Mouse (Mus musculus) embryonic facial prominence, embryonic 11.5 days (tissue): ENCODE results near the gene Ankrd52. TPM values are rescaled to one million over a fixed set of nuclear protein-coding genes. Genes with fewer than 3 reads are reported as not detected.

Source experiments
- ATAC-seq: fragments of 200-750 bp; cut with Nextera tagmentation; replicated peaks from 2 replicates; pipeline ENCODE4 v1.8.0; 2017; ENCODE audit warnings: low read depth; ENCODE audit not compliant: insufficient number of reproducible peaks, low FRiP score, low TSS enrichment
- DNase-seq: peaks from one replicate; pipeline ENCODE4 v3.0.0-alpha.2; 2015; ENCODE audit warnings: low spot score
- H3K27ac ChIP-seq: fragments of 300-500 bp; sonication (generic); replicated peaks from 2 replicates; pipeline ENCODE4 v1.5.1; 2014; ENCODE audit warnings: mild to moderate bottlenecking, low read depth, low read length, control low read depth
- H3K27me3 ChIP-seq: fragments of 300-500 bp; sonication (generic); 2 replicates; pipeline ENCODE4 v1.6.1; 2014; ENCODE audit warnings: mild to moderate bottlenecking, low read length, moderate library complexity, mixed read lengths; ENCODE audit not compliant: control insufficient read depth, insufficient read depth
- H3K36me3 ChIP-seq: fragments of 300-500 bp; sonication (generic); replicated peaks from 2 replicates; pipeline ENCODE4 v1.6.1; 2014; ENCODE audit warnings: low read depth, mild to moderate bottlenecking, low read length, moderate library complexity, mixed read lengths; ENCODE audit not compliant: control insufficient read depth, insufficient read depth
- H3K4me1 ChIP-seq: fragments of 300-500 bp; sonication (generic); 2 replicates; pipeline ENCODE4 v1.6.1; 2014; ENCODE audit warnings: low read length, mixed read lengths; ENCODE audit not compliant: control insufficient read depth, insufficient read depth
- H3K4me2 ChIP-seq: fragments of 300-500 bp; sonication (generic); 2 replicates; pipeline ENCODE4 v1.6.1; 2014; ENCODE audit warnings: low read depth, mild to moderate bottlenecking, control low read depth, low read length, moderate library complexity
- H3K4me3 ChIP-seq: fragments of 300-500 bp; sonication (generic); 2 replicates; pipeline ENCODE4 v1.5.1; 2014; ENCODE audit warnings: low read depth, low read length, control low read depth
- H3K9ac ChIP-seq: fragments of 300-500 bp; sonication (generic); replicated peaks from 2 replicates; pipeline ENCODE4 v1.6.1; 2014; ENCODE audit warnings: mild to moderate bottlenecking, control low read depth, low read length
- H3K9me3 ChIP-seq: fragments of 300-500 bp; sonication (generic); replicated peaks from 2 replicates; pipeline ENCODE4 v1.6.1; 2016; ENCODE audit warnings: mild to moderate bottlenecking, low read length, inconsistent platforms, mixed read lengths; ENCODE audit not compliant: control insufficient read depth
- WGBS: fragments of 180-500 bp; shearing (Covaris S2); extraction: QIAGEN DNeasy Blood & Tissue Kit; methylation state at CpG from one replicate; pipeline ENCODE4 v1.1.7; 2014; 5-methylcytosine and 5-hydroxymethylcytosine counted together
- polyA plus RNA-seq: library from polyadenylated mRNA; unstranded; fragments of >200 nt; fragmentation: Nextera tagmentation; extraction: Ambion mirVana; gene quantifications from 2 replicates; pipeline ENCODE4 v1.2.1, GENCODE M21; 2014

Gene Ankrd52
- polyA plus RNA-seq, 1 experiment from 2014 or later, result 9.3 TPM

DNA sequence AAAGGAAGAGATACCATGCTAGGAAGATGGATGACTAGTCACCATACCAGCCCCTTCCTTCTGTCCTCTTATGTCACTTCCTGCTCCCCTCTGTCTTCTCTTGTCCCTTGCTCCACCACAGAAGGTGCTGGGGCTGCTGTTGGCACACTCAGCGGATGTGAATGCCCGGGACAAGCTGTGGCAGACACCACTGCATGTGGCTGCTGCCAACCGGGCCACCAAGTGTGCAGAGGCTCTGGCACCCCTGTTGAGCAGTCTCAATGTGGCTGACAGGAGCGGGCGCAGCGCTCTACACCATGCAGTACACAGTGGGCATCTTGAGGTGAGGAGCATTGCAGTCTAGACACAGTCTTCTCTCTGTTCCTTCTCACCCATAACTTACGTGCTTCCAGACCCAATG, 2.3 kb downstream of the Ankrd52 start:
- ATAC-seq (no peak), DNase-seq (no peak)
- Histone ChIP-seq H3K27me3 (no peaks in the 10 kb centered on the region), H3K36me3 (peaks cover 31% of the 10 kb centered on the region), H3K9ac (peak overlapping the region; percentile 7; the same call in 1 of the 2 replicates), H3K4me3 (no peak overlapping the region), H3K9me3 (no peaks in the 10 kb centered on the region), H3K4me2 (no peak overlapping the region), H3K4me1 (peaks cover 4% of the 10 kb centered on the region; the same call in 1 of the 2 replicates), H3K27ac (no peak overlapping the region)
- whole genome bisulfite sequencing, result 97% methylated on average over 7 of the region's 7 CpGs

DNA sequence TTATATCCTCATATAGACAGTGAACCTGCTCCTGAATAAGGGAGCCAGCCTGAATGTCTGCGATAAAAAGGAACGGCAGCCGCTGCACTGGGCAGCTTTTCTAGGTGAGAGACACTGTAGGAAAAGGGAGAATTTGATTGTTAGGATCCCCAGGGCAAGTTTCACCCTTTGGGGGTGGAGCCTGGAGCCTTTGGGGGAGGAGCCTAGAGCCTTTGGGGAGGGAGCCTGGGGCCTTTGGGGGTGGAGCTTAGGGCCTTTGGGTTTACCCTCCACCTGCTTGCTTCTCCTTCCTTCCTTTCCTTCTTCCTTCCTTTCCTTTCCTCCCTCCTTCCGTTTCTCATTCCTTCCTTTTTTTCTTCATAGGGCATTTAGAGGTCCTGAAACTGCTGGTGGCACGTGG, 3.6 kb downstream of the Ankrd52 start:
- Histone ChIP-seq H3K4me2 (no peak overlapping the region), H3K36me3 (peaks cover 38% of the 10 kb centered on the region), H3K9me3 (no peaks in the 10 kb centered on the region), H3K27ac (no peak overlapping the region), H3K4me1 (peaks cover 4% of the 10 kb centered on the region; the same call in 1 of the 2 replicates), H3K9ac (no peak overlapping the region), H3K27me3 (no peaks in the 10 kb centered on the region), H3K4me3 (no peak overlapping the region)
- ATAC-seq (no peak), DNase-seq (no peak)
- 91% methylated on average over 5 of the region's 5 CpGs for WGBS

DNA sequence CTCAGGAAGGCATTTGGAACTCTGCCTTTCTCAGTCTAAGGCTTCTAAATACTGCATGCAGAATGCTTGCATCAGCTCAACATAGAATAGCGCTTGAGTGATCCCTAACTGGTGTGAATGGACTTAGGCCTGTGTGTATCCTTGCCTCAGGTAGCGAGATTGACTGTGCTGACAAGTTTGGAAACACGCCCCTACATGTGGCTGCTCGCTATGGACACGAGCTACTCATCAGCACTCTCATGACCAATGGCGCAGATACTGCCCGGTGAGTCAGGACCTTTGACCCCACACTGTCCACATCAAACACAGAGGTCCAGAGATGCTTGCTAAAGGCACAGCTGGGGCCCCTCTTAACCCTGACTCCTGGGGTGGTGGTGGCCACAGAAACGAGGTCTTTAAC, 5.6 kb downstream of the Ankrd52 start:
- 86% methylated on average over 8 of the region's 8 CpGs for whole genome bisulfite sequencing
- H3K4me3 ChIP-seq, result no peak overlapping the region
- H3K36me3 ChIP-seq, result peaks cover 46% of the 10 kb centered on the region
- no peak overlapping the region for H3K9ac ChIP-seq
- no peaks in the 10 kb centered on the region for H3K27me3 ChIP-seq
- DNase-seq (no peak), ATAC-seq (no peak)
- no peaks in the 10 kb centered on the region for H3K9me3 ChIP-seq
- peaks cover 4% of the 10 kb centered on the region; the same call in 1 of the 2 replicates for H3K4me1 ChIP-seq
- H3K4me2 ChIP-seq, result no peak overlapping the region
- no peak overlapping the region for H3K27ac ChIP-seq

DNA sequence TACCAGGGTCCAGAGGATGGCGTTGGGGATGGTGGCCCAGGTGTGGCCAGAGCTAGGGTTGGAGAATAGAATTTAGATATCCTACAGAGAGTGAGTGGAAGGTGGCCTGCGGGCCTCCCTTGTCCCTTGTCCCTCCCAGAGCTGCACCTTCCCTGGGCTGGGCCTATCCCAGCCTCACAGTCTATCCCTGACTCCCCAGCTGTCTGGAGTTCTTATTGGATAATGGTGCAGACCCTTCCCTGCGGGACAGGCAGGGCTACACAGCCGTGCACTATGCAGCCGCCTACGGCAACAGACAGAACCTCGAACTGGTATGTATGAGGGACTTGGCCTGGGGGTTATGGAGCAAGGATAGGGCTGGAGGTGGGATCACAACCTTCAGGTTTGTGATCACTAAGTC, 9.0 kb downstream of the Ankrd52 start:
- ATAC-seq (peak; percentile 55; the same call in 1 of the 2 replicates), DNase-seq (no peak)
- Histone ChIP-seq H3K9me3 (no peaks in the 10 kb centered on the region), H3K9ac (no peak overlapping the region), H3K4me3 (no peak overlapping the region), H3K4me1 (no peaks in the 10 kb centered on the region), H3K27me3 (no peaks in the 10 kb centered on the region), H3K36me3 (peaks cover 50% of the 10 kb centered on the region), H3K27ac (no peak overlapping the region), H3K4me2 (no peak overlapping the region)
- 89% methylated on average over 7 of the region's 7 CpGs for WGBS

DNA sequence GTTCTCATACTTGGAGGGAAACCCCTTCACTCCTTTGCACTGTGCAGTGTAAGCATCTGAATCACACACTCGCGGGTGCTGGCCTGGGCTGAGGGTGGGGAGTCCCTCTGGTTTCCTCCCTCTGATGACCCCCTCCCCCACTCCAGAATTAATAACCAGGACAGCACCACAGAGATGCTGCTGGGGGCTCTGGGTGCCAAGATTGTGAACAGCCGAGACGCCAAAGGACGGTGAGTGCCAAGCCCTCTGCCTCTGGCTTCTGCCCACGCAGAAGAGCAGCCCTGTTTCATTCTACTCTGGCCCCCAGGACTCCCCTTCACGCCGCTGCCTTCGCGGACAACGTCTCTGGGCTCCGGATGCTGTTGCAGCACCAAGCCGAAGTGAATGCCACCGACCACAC, 12.0 kb downstream of the Ankrd52 start:
- 94% methylated on average over 14 of the region's 14 CpGs for WGBS
- Histone ChIP-seq H3K36me3 (peaks cover 36% of the 10 kb centered on the region), H3K4me1 (no peaks in the 10 kb centered on the region)

DNA sequence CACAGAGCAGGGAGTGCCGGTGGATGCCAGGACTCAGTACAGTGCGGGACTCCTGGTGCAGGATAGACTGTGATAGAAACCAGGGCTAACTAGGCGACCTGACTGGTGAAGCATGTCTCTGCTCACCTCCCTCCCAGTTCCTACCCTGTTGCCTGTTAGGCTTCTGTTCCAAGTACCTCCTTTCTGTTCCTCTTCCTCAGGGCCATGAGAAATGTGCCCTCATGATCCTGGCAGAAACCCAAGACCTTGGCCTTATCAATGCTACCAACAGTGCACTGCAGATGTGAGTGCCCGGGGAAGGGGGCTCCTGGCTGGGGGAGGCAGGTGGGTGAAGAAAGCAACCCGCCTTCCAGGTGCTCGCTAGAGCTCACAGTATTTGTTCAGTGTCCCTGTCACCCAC, 12.7 kb downstream of the Ankrd52 start:
- WGBS, result 85% methylated on average over 6 of the region's 6 CpGs
- Histone ChIP-seq H3K27ac (no peak overlapping the region), H3K4me3 (no peak overlapping the region), H3K36me3 (peaks cover 35% of the 10 kb centered on the region), H3K9me3 (no peaks in the 10 kb centered on the region), H3K4me1 (no peaks in the 10 kb centered on the region), H3K4me2 (no peak overlapping the region), H3K27me3 (no peaks in the 10 kb centered on the region), H3K9ac (no peak overlapping the region)
- ATAC-seq (no peak), DNase-seq (no peak)

More for the DNA sequence above, 12.0 kb downstream of the Ankrd52 start:
- Histone ChIP-seq H3K4me2 (no peak overlapping the region), H3K4me3 (no peak overlapping the region), H3K9ac (no peak overlapping the region), H3K9me3 (no peaks in the 10 kb centered on the region), H3K27me3 (no peaks in the 10 kb centered on the region), H3K27ac (no peak overlapping the region)
- DNase-seq (no peak), ATAC-seq (no peak)

DNA sequence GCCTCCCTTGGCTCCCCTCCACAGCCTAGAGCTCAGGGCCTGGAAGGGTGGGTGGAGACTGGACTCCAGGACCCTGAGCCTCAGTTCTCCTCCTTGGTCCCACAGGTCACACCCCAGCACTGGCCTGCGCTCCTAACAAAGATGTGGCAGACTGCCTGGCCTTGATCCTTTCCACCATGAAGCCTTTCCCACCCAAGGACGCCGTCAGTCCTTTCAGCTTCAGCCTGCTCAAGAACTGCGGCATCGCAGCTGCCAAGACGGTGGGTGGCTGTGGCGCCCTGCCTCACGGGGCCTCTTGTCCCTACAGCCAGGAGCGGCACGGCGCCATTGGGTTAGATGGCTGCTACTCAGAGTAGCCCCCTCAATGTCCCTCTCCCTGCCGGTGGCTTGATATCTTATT, 13.5 kb downstream of the Ankrd52 start:
- peaks cover 29% of the 10 kb centered on the region for H3K36me3 ChIP-seq
- 93% methylated on average over 12 of the region's 12 CpGs for WGBS

DNA sequence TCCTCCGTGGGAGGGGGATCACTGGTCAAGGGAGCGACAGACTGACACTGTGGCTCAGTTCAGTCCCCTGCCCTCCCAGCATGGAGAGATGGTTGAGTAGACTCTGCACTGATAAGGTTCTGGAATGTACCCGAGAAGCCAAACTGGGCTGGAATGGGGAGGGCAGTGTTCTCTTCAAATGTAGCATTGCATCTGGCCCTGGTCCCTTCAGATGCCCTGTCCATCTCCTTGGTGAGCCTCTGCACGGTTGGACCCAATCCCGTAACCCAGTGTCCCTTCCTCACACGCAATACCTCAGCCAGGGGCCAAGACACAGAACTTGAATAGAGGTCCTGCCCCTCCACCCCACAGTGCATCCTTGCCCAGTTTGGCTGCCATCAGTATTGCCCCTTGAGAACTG, 14.9 kb downstream of the Ankrd52 start:
- H3K4me1 ChIP-seq, result no peaks in the 10 kb centered on the region
- no peak overlapping the region for H3K9ac ChIP-seq
- peaks cover 25% of the 10 kb centered on the region for H3K36me3 ChIP-seq

More for the DNA sequence above, 13.5 kb downstream of the Ankrd52 start:
- Histone ChIP-seq H3K4me3 (no peak overlapping the region), H3K4me2 (no peak overlapping the region), H3K9me3 (no peaks in the 10 kb centered on the region), H3K4me1 (no peaks in the 10 kb centered on the region), H3K27me3 (no peaks in the 10 kb centered on the region), H3K27ac (no peak overlapping the region), H3K9ac (no peak overlapping the region)
- ATAC-seq (no peak), DNase-seq (no peak)

More for the DNA sequence above, 14.9 kb downstream of the Ankrd52 start:
- 84% methylated on average over 6 of the region's 6 CpGs for WGBS
- DNase-seq, result no peak
- Histone ChIP-seq H3K4me3 (no peak overlapping the region), H3K27me3 (no peaks in the 10 kb centered on the region), H3K27ac (no peak overlapping the region), H3K4me2 (no peak overlapping the region), H3K9me3 (no peaks in the 10 kb centered on the region)
- ATAC-seq, result no peak
